Mouse (Mus musculus): ENCODE measurements around the gene Pcnx3.

Gene Pcnx3

DNA sequence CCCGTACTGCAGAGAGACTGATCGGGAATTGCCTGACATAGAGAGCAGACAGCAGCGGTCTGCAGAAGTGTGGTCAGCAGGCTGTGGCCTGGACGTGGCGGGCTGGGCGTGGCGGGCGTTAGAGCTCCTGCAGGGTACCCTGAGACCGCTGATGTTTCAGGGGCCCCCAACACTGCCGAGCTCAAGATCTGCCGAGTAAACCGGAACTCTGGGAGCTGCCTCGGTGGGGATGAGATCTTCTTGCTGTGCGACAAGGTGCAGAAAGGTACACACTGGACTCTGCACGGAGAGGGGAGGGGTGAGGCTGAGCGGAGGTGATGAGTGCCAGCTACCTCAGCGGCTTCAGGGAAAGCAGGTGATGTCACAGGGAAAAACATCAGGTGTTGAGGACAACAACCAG, 47.7 kb downstream of the Pcnx3 start:
- no peak for DNase-seq (ENCODE audit: low spot score in 2 of 2)

- DNase-seq (ENCODE audit: low spot score in 2 of 2), result no peak
These were observed 48.4 kb downstream of the Pcnx3 start for GRCm38 (mm10) chr19:5640339-5640738.

DNA sequence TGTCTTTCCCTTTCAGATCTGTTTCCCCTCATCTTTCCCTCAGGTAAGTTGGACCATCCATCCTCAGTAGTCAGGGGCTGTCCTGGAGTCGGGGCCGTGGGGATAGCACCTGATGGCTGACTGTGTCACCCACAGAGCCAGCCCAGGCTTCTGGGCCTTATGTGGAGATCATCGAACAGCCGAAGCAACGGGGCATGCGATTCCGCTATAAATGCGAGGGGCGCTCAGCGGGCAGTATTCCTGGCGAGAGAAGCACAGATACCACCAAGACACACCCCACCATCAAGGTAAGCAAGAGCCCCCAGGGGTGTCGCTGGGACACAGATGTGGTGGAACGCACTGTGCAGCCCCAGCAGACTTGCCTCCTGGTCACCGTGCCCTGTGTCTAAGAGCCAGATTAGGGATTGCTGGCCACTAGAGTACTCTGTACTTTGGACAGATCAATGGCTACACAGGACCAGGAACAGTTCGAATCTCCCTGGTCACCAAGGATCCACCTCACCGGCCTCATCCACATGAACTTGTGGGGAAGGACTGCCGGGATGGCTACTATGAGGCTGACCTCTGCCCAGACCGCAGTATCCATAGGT, 50.2 kb downstream of the Pcnx3 start:
- DNase-seq (ENCODE audit: low spot score in 2 of 2), result no peak

- peak; percentile 77 to 80 for DNase-seq (ENCODE audit: low spot score in 2 of 2)
These were observed 51.4 kb downstream of the Pcnx3 start, which contains the start of gene Rela for GRCm38 (mm10) chr19:5637069-5638047. Rela (plus strand) TSS chr19:5637483.

- DNase-seq (ENCODE audit: low spot score in 2 of 2), result no peak
These were observed 52.1 kb downstream of the Pcnx3 start for GRCm38 (mm10) chr19:5636571-5637041.

- DNase-seq (ENCODE audit: low spot score in 2 of 2), result no peak
These were observed 52.6 kb downstream of the Pcnx3 start for GRCm38 (mm10) chr19:5636036-5636570.

GRCm38 (mm10) chr19:5632120-5632519, 56.6 kb downstream of the Pcnx3 start:
- DNase-seq (ENCODE audit: low spot score in 2 of 2), result no peak

- no peak for DNase-seq (ENCODE audit: low spot score in 2 of 2)
These were observed 58.8 kb downstream of the Pcnx3 start for GRCm38 (mm10) chr19:5629907-5630306.

DNA sequence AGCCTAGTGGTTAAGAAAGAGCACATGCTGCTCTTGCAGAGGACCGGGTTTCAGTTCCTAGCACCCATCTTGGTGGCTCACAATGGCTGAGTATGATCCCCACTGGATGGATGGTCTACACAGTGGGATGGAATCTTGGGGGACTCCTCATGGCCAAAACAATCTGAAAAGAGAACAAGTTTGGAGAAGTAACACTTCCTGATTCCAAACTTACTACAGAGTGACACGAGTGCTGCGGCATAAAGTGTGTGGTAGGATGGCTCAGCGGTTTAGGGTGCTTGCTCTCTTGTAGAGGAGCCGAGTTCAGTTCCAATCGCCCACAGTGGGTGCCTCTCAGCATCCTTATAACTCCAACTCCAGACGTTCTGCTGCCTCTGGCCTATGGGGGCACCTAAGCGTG, 63.4 kb downstream of the Pcnx3 start:
- DNase-seq (ENCODE audit: low spot score in 2 of 2), result no peak

DNA sequence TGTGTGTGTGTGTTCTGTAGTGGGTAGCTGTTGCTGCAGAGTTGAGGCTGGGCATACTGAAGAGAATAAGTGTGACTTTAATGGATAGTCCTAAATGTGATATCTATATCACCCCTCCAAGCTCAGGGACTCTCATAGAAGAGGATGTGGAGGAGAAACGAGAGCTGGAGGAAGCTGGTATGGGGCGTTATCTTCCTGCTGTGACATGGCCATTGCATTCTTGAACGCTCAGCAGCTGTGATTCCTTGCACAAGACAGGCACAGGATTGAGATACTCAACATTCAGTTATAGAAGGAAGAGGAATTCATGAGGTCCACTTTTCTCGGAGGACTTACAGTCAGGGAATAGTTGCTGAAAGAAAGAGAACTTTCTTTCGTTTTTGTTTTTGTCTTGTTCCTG, 66.8 kb downstream of the Pcnx3 start:
- no peak for DNase-seq (ENCODE audit: low spot score in 2 of 2)

GRCm38 (mm10) chr19:5620007-5620406, 68.7 kb downstream of the Pcnx3 start:
- no peak for DNase-seq (ENCODE audit: low spot score in 2 of 2)

GRCm38 (mm10) chr19:5614953-5615352, 73.8 kb downstream of the Pcnx3 start:
- DNase-seq (ENCODE audit: low spot score in 2 of 2), result no peak

All from right cerebral cortex, postnatal 36 days (tissue).